21 mouse cellular contexts compared by ENCODE assay signal in genomic region chr11:120335431-120336021, GRCm38 (mm10). TPM values are rescaled to one million over a fixed set of nuclear protein-coding genes. Genes with fewer than 3 reads are reported as not detected.
DNase-seq lines count a peak whose midpoint lies in the region; TF ChIP-seq lines count a peak whose summit lies in the region.
"Had no signal": no experiment of that assay in that cellular context is flagged by ENCODE, and none has a peak within 500 bp of the region (broad histone marks: within the 10 kb centered on the region; RNA-seq: fewer than 3 reads in every experiment).

No protein-coding gene starts in this region.

- no peaks in the 10 kb centered on the region for H3K27me3 ChIP-seq in thymus, adult 2 months (ENCODE audit: control insufficient read depth, insufficient read depth, low read length)
- H3K27me3 ChIP-seq: hindbrain, embryonic 15.5 days; kidney, embryonic 15.5 days; liver, embryonic 12.5 days; Patski had no signal

- intact Hi-C loops in left cerebral cortex, postnatal 4 days (cut with DNase I), result no loop called here

- DNase-seq in cerebellum, adult 9-11 months, result peak; percentile 2
- DNase-seq in cerebellum, adult 11 months, result no peak
- DNase-seq in heart, adult 11 months, result peak; percentile 90
- no peak for DNase-seq in heart, adult 8-10 months (ENCODE audit: low spot score)
- DNase-seq in left cerebral cortex, postnatal 4 days, result peak; percentile 60
- DNase-seq in left cerebral cortex, adult 9 months (ENCODE audit: low spot score in 2 of 2), result no peak
- peak; percentile 5 for DNase-seq in MN1 (ENCODE audit: low spot score)
- no peak for DNase-seq in thymus, adult 2 months
- DNase-seq: adrenal gland, adult 2 months; cerebellum, adult 8-10 months; lung, adult 18-20 months; lung, postnatal 10 days; thymus, postnatal 14 days had no signal

- 85% methylated on average over 6 of the region's 6 CpGs for WGBS in thymus, adult 2 months

- no peak overlapping the region for H3K4me3 ChIP-seq in thymus, adult 2 months (ENCODE audit: control insufficient read depth, insufficient read depth, low read length)
- H3K4me3 ChIP-seq: hindbrain, embryonic 15.5 days; kidney, embryonic 15.5 days; left cerebral cortex, adult 2 months; liver, embryonic 12.5 days had no signal

- H3K36me3 ChIP-seq in thymus, adult 2 months (ENCODE audit: control insufficient read depth, insufficient read depth, low read length), result no peaks in the 10 kb centered on the region
- H3K36me3 ChIP-seq: hindbrain, embryonic 15.5 days; kidney, embryonic 15.5 days; liver, embryonic 12.5 days had no signal

- TF ChIP-seq CTCF in thymus, adult 2 months (IDR thresholded peaks at IDR 0.05; ENCODE audit: borderline replicate concordance, control insufficient read depth, extremely low read depth, insufficient read depth, low read length, poor library complexity), result no peak

- no peak for TF ChIP-seq POLR2A in thymus, adult 2 months (IDR thresholded peaks at IDR 0.05; ENCODE audit: control insufficient read depth, extremely low read depth, insufficient read depth, low read length, poor library complexity)

- no peak overlapping the region for H3K27ac ChIP-seq in thymus, adult 2 months (ENCODE audit: control insufficient read depth, insufficient read depth, low read length)
- H3K27ac ChIP-seq: hindbrain, embryonic 15.5 days; kidney, embryonic 15.5 days; left cerebral cortex, adult 2 months; liver, embryonic 12.5 days had no signal

- peaks cover 3% of the 10 kb centered on the region; the same call in 1 of the 2 replicates for H3K4me1 ChIP-seq in thymus, adult 2 months (replicated peaks; ENCODE audit: control insufficient read depth, insufficient read depth, low read length)
- H3K4me1 ChIP-seq: hindbrain, embryonic 15.5 days; kidney, embryonic 15.5 days had no signal

RNA-seq across cellular contexts. Expression of gene Actg1, which starts 12.8 kb away (rescaled TPM):
- 100 to 1,000 TPM; 188 to 320 (median 251) TPM for total RNA-seq in heart, adult 8-10 months (2022)
- 1,000 to 10,000 TPM; 3,514 to 3,537 TPM for total RNA-seq in left cerebral cortex, postnatal 4 days (2021)
- polyA plus RNA-seq in thymus, adult 2 months (2012; rRNA removed), result 1,233 and 1,455 TPM in 2 replicates

RNA-seq across cellular contexts. Expression of gene Fscn2, which starts 25.8 kb away (rescaled TPM):
- total RNA-seq in heart, adult 8-10 months (2022), result not detected
- under 1 TPM; 0.42 to 0.44 TPM for total RNA-seq in left cerebral cortex, postnatal 4 days (2021)
- 0.19 and 0.37 TPM in 2 replicates for polyA plus RNA-seq in thymus, adult 2 months (2012; rRNA removed)
- total RNA-seq: heart, adult 18-20 months; layer of hippocampus, postnatal 10 days had no signal
- polyA plus RNA-seq: spleen, adult 2 months had no signal

RNA-seq across cellular contexts. Expression of gene Faap100, which starts 43.0 kb away (rescaled TPM):
- total RNA-seq in heart, adult 8-10 months (2022), result 10 to 100 TPM; 12.1 to 18.3 (median 13.6) TPM
- total RNA-seq in left cerebral cortex, postnatal 4 days (2021), result 100 to 1,000 TPM in 1 of 2 experiments, 10 to 100 TPM in 1; 94.5 to 100 TPM
- polyA plus RNA-seq in thymus, adult 2 months (2012; rRNA removed), result 59.7 and 64.4 TPM in 2 replicates

Comparison
In these comparisons a context has a peak if more than half of its experiments do, and no peak if none do; other contexts are left out.
1. DNase-seq: peak in cerebellum, adult 9-11 months (single experiment), heart, adult 11 months (single experiment), left cerebral cortex, postnatal 4 days (single experiment) and MN1 (single experiment); none in cerebellum, adult 11 months (single experiment), heart, adult 8-10 months (single experiment), left cerebral cortex, adult 9 months (0 of 2) and thymus, adult 2 months (single experiment).
2. RNA of gene Actg1, which starts 12.8 kb away (total RNA-seq): 3,514 to 3,537 TPM in left cerebral cortex, postnatal 4 days; 188 to 320 TPM in heart, adult 8-10 months; every median in the first group is over 10 times any median in the second.
3. RNA of gene Faap100, which starts 43.0 kb away (total RNA-seq): 94.5 to 100 TPM in left cerebral cortex, postnatal 4 days; 12.1 to 18.3 TPM in heart, adult 8-10 months; every median in the first group is over 4 times any median in the second.